Mouse (Mus musculus): Measurements from ENCODE around the gene Crhr1.

DNA sequence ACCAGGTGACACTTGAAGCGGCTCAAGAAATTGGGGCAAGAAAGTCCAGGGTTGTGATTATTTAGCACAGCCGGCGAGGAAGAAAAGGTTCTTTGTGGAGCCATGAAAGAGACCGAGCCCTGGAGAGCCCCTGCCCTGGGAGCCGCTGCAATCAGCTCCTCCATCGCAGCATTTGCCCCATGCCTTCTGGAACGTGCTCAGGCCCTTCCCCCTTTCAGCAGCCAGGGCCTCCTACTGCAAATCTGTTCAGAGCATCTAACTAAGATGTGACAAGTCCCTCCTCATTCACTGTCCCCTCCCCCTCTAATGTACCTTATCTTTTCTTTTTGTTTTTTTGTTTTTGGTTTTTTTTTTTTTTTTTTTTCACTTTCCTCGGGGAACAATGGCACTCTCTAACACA lies 30.0 kb upstream of the Crhr1 start:
- TF ChIP-seq EP300 (IDR thresholded peaks at IDR 0.05; ENCODE audit: low read depth) (no peak), CTCF (IDR thresholded peaks at IDR 0.05; ENCODE audit: low read depth) (no peak)

All from liver, postnatal 0 days (tissue).